Mouse (Mus musculus) Muller cell, postnatal 12 days (primary cell): ENCODE measurements around the gene Ap1ar.
"Not testable (repeated sequence)": the region's sequence is repeated elsewhere in the genome, so short reads cannot be mapped to it uniquely, and the experiment has no call there.

Experiments
- DNase-seq: peaks from one replicate; pipeline ENCODE4 v3.0.0-alpha.2; 2015; ENCODE audit errors: inconsistent ontology term

Gene Ap1ar

DNA sequence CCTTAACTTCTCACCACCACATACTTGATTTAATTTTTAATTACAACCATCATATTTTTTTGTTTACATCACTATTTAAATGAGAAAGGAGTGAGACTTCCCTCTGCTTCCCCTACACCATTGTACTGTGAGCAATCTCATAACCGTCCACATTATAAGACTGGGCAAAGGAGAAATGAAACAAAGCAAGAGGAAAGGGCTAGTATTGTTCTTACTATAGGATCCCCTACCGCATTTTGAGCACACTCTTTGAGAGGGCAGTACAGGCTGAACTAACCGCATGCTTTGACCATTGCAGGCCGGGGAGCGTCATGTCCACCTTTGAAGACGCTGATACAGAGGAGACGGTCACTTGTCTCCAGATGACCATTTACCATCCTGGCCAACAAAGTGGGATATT is 41.1 kb downstream of the Ap1ar start:
- no peak for DNase-seq

- DNase-seq = no peak
Observed at GRCm38 (mm10) chr3:127795762-127796161, 41.6 kb downstream of the Ap1ar start.

- DNase-seq = no peak
Observed at GRCm38 (mm10) chr3:127793022-127793421, 44.3 kb downstream of the Ap1ar start.

- no peak for DNase-seq
Observed at GRCm38 (mm10) chr3:127791595-127792561, 45.4 kb downstream of the Ap1ar start.

DNA sequence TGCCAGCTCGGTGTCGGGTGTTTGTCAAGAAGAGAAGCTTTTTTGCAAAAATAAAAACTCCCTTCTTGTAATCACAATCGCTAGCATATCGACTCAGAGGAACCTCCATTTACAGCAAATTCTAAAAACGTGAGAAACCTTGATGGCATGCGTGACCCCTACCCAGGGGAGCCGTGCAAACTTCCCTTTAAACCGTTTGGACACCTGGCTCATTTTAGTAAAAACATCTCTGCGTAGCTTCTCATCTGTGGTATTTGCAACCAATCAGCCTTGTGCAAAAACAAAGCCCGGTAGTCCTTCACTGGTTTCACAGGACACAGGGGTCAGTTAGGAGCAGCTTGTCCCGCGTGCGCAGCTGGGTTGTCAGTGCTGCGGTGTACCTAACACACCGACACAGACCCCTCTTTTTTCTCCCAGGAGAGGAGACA is 46.3 kb downstream of the Ap1ar start:
- peak; percentile 46 for DNase-seq

GRCm38 (mm10) chr3:127790234-127791055 is 46.9 kb downstream of the Ap1ar start:
- DNase-seq = peak; percentile 76

- DNase-seq = peak; percentile 73
Observed at GRCm38 (mm10) chr3:127789500-127790191, 47.7 kb downstream of the Ap1ar start, which contains the start of gene Tifa. Tifa (plus strand) TSS chr3:127789805.

- no peak for DNase-seq
Observed at GRCm38 (mm10) chr3:127788919-127789318, 48.4 kb downstream of the Ap1ar start.

DNA sequence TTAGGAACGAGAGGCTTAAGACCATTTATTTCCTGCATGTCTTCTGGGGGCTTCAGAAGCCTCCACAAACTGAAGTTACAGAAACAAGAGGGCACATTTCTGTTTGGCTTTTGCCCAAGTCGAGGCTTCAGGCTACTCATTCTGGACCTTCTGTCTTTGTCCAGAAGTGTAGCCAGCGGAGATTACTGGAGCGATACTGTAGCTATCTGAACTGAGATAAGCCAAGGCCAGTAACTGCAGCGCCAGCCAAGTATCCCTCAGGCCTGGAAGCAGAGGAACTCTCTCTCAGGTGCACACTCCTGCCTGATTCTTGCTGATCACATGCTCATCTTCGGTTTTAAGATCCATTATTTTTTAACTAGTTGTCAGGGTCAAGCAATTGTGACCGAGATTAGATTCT is 49.3 kb downstream of the Ap1ar start:
- no peak for DNase-seq

DNA sequence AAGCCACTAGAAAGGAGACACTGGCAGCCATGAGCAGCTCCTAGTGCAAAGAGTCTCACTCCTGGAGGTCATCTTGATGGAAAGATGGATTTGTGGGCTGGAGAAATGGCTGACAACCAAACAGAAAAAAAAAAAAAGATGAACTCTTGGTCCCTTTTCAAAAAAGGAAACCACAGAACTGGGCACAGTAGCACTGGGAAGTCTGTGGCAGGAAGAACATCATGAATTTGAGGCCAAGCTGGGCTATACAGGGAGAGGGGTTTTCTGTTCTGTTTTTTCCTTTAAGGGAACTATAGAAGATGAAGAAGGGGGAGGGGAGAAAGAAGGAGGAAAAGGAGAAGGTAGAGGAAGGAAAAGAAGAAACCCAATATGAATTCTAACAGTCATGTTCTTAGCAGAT is 50.3 kb downstream of the Ap1ar start:
- no peak for DNase-seq

DNA sequence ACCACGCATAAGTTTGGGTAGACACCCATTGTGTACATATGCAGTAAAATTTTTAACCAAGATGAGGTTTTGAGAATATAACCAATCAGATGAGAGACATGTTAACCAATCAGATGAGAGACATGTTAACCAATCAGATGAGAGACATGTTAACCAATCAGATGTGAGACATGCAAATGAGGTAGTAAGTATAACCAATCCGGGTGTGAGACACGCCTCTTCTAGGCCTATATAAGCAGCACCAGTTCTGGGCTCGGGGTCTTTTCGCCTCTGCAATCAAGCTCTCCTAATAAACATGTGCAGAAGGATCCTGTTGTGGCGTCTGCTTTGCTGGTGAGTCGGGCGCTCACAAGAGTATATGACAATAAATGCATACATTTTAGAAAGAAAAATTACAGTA is 53.6 kb downstream of the Ap1ar start:
- not testable (repeated sequence) for DNase-seq

GRCm38 (mm10) chr3:127782921-127783320 is 54.4 kb downstream of the Ap1ar start:
- no peak for DNase-seq

- no peak for DNase-seq
Observed at GRCm38 (mm10) chr3:127780921-127781320, 56.4 kb downstream of the Ap1ar start.

DNA sequence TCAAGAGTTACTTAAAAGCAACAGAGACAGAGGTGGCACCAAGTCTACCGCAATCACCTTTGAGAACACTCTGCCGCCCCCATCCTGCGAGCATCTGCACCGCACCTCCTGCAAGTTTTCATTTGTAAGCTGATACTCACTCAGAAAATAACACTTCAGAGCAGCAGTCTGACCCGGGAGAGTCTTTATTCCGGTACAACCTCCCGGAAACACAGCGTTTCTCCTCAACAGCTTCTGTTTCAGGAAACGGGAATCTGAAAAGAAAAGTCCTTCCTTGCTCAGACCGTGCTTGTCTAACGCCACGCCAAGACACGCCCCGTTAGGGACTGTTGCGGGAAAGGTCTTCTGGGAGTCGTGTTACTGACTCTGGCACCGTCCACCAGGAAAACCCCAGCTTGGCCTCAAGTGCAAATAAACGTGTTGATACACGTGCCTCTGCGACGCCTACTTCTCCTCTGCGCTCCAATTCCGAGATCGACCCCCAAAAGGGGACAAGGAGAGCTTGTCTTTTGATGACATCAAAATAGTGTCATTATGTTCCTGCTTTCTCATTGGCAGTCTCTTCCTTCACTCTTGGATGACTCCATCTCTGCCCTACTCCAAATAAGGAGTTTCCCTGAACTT is 57.2 kb downstream of the Ap1ar start, which contains the start of gene Alpk1:
Alpk1 (minus strand) TSS at position 507 of the 624 bp plus-strand sequence.
- peak; percentile 89 for DNase-seq

DNA sequence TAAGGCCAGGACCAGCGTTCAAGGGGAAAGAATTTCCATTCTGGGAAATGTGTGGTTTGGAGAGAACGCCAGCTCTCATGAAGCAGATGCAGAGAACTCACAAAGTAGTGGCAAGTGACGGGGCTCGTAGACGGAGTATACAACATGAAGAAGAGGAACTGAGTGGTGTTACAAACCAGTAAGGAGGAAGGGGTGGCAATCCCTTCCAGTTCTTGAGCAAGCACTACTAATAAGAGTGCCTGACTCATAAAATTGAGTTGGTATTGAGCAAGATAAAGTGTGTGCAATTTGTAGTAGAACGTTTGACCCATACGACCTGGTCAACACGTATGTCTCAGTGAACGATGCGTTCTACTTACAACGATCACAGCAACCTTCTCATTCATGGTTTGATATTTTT is 68.2 kb downstream of the Ap1ar start:
- DNase-seq = no peak

- no peak for DNase-seq
Observed at GRCm38 (mm10) chr3:127765971-127766370, 71.4 kb downstream of the Ap1ar start.

DNA sequence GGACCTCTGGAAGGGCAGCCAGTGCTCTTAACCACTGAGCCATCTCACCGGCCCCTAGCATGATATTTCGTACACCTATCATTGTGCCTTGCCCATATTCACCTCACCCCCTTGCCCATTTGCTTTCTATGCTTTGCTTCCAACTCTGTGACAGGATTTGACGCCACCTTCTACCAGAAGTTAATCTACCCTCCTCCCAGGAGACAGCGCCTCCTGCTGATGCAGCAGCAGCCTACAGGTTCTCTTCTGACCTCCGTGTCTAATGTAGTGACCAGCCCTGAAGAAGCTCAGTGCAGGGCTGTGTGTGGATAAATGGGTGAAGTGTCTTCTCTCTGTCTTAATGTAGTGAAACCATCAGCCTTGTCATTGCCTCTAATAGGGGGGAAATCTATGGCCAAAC is 72.8 kb downstream of the Ap1ar start:
- DNase-seq = no peak

- DNase-seq = peak; percentile 67
Observed at GRCm38 (mm10) chr3:127763076-127763612, 74.2 kb downstream of the Ap1ar start.

DNA sequence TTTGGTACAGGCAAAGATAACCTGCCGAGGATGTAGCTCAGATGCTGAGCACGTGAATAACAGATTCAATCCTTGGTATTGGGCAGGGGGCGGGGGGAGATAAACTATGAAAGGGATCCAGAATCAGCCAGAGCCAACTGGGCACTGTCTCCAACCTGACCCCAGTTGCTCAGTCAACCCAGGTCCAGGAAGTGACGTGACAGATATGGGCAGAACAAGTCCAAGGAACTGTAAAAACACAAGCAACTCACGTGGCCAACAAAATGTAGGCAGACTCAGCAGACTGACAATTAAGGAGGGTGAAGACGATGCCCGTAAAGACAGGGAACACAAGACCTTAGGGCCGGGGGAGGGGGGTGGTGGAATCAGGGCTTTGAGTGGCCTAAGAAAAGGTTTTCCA is 74.9 kb downstream of the Ap1ar start:
- no peak for DNase-seq

- DNase-seq = peak; percentile 65
Observed at GRCm38 (mm10) chr3:127759212-127759611, 78.1 kb downstream of the Ap1ar start.

GRCm38 (mm10) chr3:127758806-127759205 is 78.5 kb downstream of the Ap1ar start:
- peak; percentile 48 for DNase-seq
